Mouse (Mus musculus) C2C12 (cell line): ENCODE measurements at regions not wholly inside any gene's neighbourhood (a gene's known extent, or its start where the extent isn't known, plus 50 kb on each side); places are given as distances from the start of the nearest gene placed in this dataset.

Experiments used
- H3K27me3 ChIP-seq: one replicate; pipeline ENCODE4 v1.6.1; 2011; ENCODE audit not compliant: control insufficient read depth, insufficient read depth, insufficient read length
- H3K36me3 ChIP-seq: one replicate; pipeline ENCODE4 v1.6.1; 2011; ENCODE audit not compliant: control insufficient read depth, insufficient read depth
- H3K4me3 ChIP-seq: one replicate; pipeline ENCODE4 v1.5.1; 2011; ENCODE audit warnings: mild to moderate bottlenecking, control low read depth; ENCODE audit not compliant: poor library complexity, insufficient read depth, severe bottlenecking
- H3K79me2 ChIP-seq: one replicate; pipeline ENCODE4 v1.6.1; 2011; ENCODE audit not compliant: control insufficient read depth, insufficient read depth
- H3K79me3 ChIP-seq: one replicate; pipeline ENCODE4 v1.6.1; 2011; ENCODE audit warnings: low read depth, control low read depth
- H3ac ChIP-seq: one replicate; pipeline ENCODE3; 2011; ENCODE audit warnings: low read depth; ENCODE audit not compliant: control insufficient read depth, insufficient read length
- CEBPB ChIP-seq: IDR thresholded peaks from one replicate; pipeline ENCODE4 v1.6.1; 2011; ENCODE audit warnings: low read depth, mild to moderate bottlenecking, control low read depth, moderate library complexity
- CTCF ChIP-seq: IDR thresholded peaks from one replicate; pipeline ENCODE4 v1.5.1; 2011; ENCODE audit not compliant: control insufficient read depth, insufficient read depth, insufficient read length
- FOSL1 ChIP-seq: IDR thresholded peaks from one replicate; pipeline ENCODE4 v1.8.0; 2011; ENCODE audit warnings: mild to moderate bottlenecking, low read length; ENCODE audit not compliant: poor library complexity, insufficient read depth, severe bottlenecking
- MAX ChIP-seq: IDR thresholded peaks from one replicate; pipeline ENCODE4 v1.6.1; 2011; ENCODE audit warnings: mild to moderate bottlenecking, control low read depth
- MYOD1 ChIP-seq: IDR thresholded peaks from one replicate; pipeline ENCODE4 v1.6.1; 2011; ENCODE audit warnings: low read depth; ENCODE audit not compliant: control insufficient read depth, insufficient read length
- MYOG ChIP-seq: IDR thresholded peaks from one replicate; pipeline ENCODE4 v1.6.1; 2011; ENCODE audit not compliant: control insufficient read depth, insufficient read length; ENCODE audit errors: extremely low read depth
- USF1 ChIP-seq: IDR thresholded peaks from one replicate; pipeline ENCODE4 v1.6.1; 2011; ENCODE audit warnings: low read depth, mild to moderate bottlenecking, control low read depth, moderate library complexity

DNA sequence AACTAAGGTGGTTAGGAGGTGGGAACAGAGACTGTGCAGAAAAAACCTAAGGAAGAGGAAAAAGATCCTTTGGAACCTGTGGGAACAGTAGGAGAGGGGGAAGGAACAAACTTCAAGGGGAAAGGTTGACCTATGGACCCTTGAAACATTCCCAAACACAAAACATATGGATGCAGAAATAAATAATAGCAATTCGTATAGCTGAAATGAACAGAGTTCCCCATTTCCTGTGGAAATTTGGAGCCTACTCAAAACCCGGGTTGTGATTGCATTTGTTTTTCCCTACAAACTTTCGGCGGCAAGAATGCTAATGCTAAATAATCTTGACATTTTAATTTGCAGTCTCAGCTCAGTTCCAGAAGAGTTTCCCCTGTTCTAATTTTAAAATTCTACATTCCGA is 246.0 kb upstream of the Cd180 start:
- Histone ChIP-seq H3K4me3 (no peak overlapping the region), H3ac (no peak overlapping the region), H3K27me3 (no peaks in the 10 kb centered on the region), H3K36me3 (no peaks in the 10 kb centered on the region), H3K79me3 (no peaks in the 10 kb centered on the region), H3K79me2 (no peaks in the 10 kb centered on the region)
- TF ChIP-seq MYOD1 (no peak), MYOG (no peak), FOSL1 (no peak), MAX (no peak), CEBPB (no peak), CTCF (no peak), USF1 (no peak)

DNA sequence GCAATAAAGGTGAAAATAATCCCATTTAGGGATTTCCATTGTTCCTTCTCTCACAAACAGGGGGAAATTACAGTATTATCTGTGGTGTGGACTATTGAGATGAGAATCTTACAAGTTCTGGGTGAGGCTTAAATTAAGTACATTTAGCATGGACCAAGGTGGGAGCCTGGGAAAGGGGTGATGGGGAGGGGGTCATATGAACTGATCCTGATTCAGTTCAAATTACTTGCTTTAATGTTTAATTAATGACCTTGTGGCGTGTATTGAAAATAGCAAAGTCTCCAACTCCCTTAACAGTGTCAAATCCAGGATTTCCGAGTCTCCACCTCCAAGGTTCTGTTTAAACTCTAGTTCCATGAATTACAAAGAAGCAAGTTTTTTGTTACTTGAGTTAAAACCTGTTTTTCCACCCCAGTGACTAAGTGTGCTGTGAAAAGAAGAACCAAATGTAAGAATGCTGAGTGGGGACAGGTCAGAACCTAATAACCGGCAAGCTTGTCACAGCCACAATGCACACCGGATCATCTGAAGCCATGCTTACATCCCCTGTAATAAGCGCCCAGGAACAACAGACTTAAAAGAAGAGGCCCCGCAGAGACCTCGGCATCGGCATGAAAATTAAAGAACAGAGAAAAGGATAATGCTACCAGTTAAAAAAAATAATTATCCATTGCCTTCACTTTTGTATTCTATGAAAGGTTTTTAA is 243.8 kb upstream of the Cd180 start:
- H3K27me3 ChIP-seq, result no peaks in the 10 kb centered on the region
- H3K4me3 ChIP-seq, result no peak overlapping the region
- H3K36me3 ChIP-seq, result no peaks in the 10 kb centered on the region
- H3K79me3 ChIP-seq, result no peaks in the 10 kb centered on the region
- H3ac ChIP-seq, result no peak overlapping the region
- TF ChIP-seq CEBPB, result no peak
- TF ChIP-seq MAX, result no peak
- no peak for TF ChIP-seq CTCF
- TF ChIP-seq FOSL1, result no peak
- no peak for TF ChIP-seq MYOD1
- no peak for TF ChIP-seq USF1
- TF ChIP-seq MYOG, result no peak
- no peaks in the 10 kb centered on the region for H3K79me2 ChIP-seq

DNA sequence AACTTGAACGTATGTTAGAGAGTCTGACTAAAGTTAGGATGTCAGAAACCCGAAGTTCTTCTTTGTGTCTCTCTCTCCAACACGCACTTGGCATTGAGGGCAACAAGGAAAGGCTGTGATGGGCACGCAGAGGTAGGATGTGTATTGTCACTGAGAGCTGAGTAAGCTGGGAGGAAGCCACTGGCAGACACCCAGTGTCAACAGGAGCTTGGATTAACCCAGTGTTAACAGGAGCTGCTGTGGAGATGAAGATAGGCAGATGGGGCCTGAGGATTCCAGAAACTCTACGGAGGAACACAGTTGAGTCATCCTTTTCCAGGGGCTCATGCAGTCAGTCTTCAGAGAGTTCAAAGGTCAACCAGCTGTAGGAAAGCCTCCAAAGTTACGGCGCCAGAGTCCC is 242.2 kb upstream of the Cd180 start:
- Histone ChIP-seq H3K79me2 (no peaks in the 10 kb centered on the region), H3K27me3 (no peaks in the 10 kb centered on the region), H3ac (no peak overlapping the region), H3K4me3 (no peak overlapping the region), H3K36me3 (no peaks in the 10 kb centered on the region), H3K79me3 (no peaks in the 10 kb centered on the region)
- TF ChIP-seq CTCF, result no peak
- TF ChIP-seq MYOD1, result peak; percentile 64

GRCm38 (mm10) chr13:102458711-102459110 is 234.6 kb upstream of the Cd180 start:
- no peaks in the 10 kb centered on the region for H3K79me2 ChIP-seq
- TF ChIP-seq MYOG, result no peak
- TF ChIP-seq CTCF, result no peak
- TF ChIP-seq CEBPB, result no peak
- no peak for TF ChIP-seq FOSL1
- TF ChIP-seq MYOD1, result no peak
- TF ChIP-seq USF1, result no peak
- no peak for TF ChIP-seq MAX
- no peaks in the 10 kb centered on the region for H3K27me3 ChIP-seq
- H3K4me3 ChIP-seq, result no peak overlapping the region
- no peaks in the 10 kb centered on the region for H3K36me3 ChIP-seq
- H3ac ChIP-seq, result no peak overlapping the region
- H3K79me3 ChIP-seq, result no peaks in the 10 kb centered on the region

GRCm38 (mm10) chr13:102463993-102464392 is 229.4 kb upstream of the Cd180 start:
- H3K36me3 ChIP-seq, result no peaks in the 10 kb centered on the region
- TF ChIP-seq CTCF, result no peak
- no peak for TF ChIP-seq FOSL1
- no peak for TF ChIP-seq MYOD1
- TF ChIP-seq MYOG, result no peak
- no peak for TF ChIP-seq MAX
- TF ChIP-seq USF1, result no peak
- no peak for TF ChIP-seq CEBPB
- H3K79me3 ChIP-seq, result no peaks in the 10 kb centered on the region
- no peak overlapping the region for H3K4me3 ChIP-seq
- H3K79me2 ChIP-seq, result no peaks in the 10 kb centered on the region
- no peaks in the 10 kb centered on the region for H3K27me3 ChIP-seq
- H3ac ChIP-seq, result no peak overlapping the region

GRCm38 (mm10) chr13:102481906-102482305 is 211.5 kb upstream of the Cd180 start:
- Histone ChIP-seq H3K27me3 (no peaks in the 10 kb centered on the region), H3K79me2 (no peaks in the 10 kb centered on the region), H3K36me3 (no peaks in the 10 kb centered on the region), H3ac (no peak overlapping the region), H3K4me3 (no peak overlapping the region), H3K79me3 (no peaks in the 10 kb centered on the region)
- TF ChIP-seq MYOG (no peak), CTCF (no peak), USF1 (no peak), CEBPB (no peak), MAX (no peak), FOSL1 (no peak), MYOD1 (no peak)
